Mouse (Mus musculus) gastrocnemius, postnatal 25 days (tissue): ENCODE results near the gene Mrm3. TPM values are rescaled to one million over a fixed set of nuclear protein-coding genes. Genes with fewer than 3 reads are reported as not detected.
A peak's percentile ranks its signal among the peaks of the same experiment; 100 is the strongest.

Experiments used
- DNase-seq: peaks from one replicate; pipeline ENCODE4 v3.0.0; 2022
- total RNA-seq, 2 experiments: library from RNA; stranded (reverse); gene quantifications; 1 replicate in 1 of 2; 2 replicates in 1 of 2; pipeline ENCODE4 v1.2.3; 2021

Mrm3 gene
- total RNA-seq, 2 experiments from 2014 or later = 11.9 to 13.7 TPM

DNA sequence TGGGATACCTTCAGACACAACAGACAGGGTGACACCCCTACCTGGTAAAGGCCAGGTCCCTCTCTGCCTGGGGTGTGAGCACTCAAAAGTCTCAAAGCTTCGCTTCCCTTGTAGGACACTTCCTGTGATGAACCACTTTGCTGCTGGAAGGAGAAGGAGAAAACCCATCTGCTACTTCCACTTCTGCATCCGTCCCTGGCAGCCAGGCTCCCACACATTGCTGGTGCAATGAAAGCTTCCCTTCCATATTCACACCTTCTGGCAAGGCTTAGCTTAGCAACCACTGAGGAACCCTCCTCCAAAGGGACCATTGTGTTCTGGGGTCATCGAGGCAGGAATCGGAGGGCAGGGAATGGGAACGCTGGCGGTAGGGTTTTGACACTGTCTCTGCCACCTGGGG lies 45.1 kb downstream of the Mrm3 start:
- no peak for DNase-seq

DNA sequence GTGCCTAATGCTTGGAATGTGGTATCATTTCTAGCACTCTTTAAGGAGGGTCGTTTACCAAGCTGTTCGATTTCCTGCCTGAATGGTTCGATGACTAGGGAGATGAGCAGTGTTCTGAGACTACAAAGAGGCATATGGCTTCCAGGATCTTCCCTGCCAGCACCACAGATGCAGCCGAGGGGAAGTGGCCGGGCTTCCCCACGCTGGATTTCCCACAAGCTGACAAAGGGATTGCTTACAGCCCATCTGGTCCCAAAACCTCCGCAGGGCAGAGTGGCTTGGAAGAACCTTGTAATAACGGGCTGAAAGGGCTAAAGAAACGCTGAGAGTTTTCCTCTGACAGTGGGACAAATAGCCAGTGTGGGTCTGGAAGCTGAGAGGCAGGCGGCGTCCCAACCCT lies 46.9 kb downstream of the Mrm3 start:
- no peak for DNase-seq

DNA sequence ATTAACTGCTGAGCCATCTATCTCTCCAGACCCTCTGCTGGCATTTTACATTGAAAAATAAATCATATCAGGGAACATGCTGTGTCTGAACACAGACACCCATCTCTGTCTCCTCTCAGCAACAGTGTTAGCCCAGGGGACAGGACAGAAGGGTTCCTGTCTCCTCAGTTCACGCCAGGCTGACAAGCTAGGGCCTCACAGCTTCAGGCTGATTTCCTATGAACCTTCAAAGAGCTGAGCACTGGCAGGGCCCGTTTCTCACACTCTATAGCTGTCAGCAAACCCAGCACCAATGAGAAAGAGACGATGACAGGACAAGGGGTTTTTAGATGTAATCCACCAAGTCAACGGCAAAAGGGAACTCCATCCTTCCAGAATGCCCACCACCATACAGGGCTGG lies 48.4 kb downstream of the Mrm3 start:
- no peak for DNase-seq

DNA sequence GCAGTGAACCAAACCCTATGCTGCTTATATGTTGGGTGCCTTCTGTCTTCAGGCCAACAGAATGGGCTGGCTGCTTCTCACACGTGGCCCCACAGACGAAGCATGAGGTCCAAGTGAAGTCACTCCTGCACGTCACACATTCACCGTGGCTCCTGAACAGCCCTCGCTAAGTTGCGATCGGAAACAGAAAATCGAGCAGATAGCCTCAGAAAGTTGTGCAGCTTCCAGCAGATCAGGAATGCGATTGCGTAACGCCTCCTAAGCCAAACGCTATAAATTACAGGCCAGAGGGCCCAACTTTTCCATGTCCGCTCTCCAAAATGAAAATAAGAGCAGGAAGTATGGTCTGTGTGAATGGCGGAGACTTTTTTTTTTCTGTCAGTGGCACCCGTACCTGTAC lies 48.9 kb downstream of the Mrm3 start:
- peak; percentile 68 for DNase-seq

DNA sequence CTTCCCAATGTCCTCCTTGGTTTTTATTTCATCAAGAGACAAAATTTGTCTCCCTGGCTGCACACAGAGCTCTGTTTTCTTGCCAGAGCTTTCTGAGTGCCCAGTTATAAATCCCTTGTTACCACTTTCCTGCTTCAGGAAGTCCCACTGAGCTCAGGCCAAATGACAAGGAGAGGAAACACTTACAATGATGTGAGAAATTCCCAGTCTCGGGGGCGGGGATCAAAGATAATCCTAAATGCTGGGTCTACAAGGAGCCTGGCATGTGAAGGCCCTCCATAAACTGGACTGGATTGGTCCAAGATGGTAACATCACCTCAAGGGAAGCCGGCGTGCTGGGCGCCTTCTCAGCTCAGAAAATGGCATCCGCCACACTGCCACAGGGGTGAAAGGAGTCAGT lies 49.3 kb downstream of the Mrm3 start:
- DNase-seq = peak; percentile 43

DNA sequence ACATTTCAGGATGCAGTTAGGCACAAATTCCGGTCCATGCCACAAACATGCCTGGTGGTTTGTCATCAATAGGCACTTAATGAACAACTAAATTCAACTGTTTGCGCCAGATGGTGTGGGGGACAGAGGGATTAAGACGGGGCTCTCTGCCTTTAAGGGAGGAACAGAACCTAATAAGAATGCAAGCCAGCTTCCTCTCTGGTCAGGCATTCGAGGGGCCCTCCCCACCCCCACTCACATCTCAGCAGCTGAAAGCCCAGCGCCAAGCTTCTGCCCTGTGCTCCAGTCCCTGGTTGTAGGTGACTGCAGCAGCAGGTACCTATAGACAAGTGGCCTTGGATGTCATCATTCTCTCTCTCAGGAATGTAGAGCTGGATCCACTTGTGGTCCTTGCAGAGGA lies 50.6 kb downstream of the Mrm3 start:
- DNase-seq = no peak

DNA sequence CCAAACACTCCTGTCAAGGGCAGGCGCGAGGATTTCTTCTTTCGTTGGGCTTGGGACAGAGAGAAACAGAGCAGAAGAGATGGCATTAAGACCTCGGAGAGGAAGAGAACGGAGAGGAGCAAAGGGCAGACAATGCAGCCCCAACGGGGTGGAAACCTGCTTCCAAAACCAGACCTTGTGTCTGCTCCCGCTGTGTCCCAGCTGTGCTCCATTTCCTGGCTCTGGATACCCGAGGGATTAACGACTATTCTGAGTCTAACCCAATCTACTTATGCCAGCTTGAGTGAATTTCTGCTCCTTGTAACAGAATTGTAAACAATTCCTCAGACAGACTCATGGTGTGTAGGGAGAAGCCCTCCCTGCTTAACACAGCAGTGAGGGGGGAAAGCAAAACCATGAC lies 51.3 kb downstream of the Mrm3 start:
- no peak for DNase-seq

DNA sequence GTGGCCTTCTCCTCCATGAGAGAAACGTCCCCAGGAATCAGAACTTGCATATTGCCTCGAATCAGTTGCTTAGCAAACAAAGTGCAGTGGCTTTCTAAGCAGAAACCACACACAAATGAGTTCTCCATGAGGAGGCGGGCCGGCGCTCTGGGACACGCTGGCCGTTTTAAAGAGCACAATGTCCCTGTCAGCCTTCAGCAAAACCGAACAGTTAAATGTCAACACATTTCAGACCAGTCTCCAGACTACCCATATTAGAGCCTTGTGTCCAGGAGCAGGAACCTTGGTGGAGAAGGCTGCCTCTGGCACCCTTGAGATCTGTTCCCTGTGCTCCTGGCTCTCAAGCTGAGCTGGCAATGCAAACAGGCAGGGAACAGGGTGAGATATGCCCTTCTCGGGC lies 53.7 kb downstream of the Mrm3 start:
- no peak for DNase-seq

DNA sequence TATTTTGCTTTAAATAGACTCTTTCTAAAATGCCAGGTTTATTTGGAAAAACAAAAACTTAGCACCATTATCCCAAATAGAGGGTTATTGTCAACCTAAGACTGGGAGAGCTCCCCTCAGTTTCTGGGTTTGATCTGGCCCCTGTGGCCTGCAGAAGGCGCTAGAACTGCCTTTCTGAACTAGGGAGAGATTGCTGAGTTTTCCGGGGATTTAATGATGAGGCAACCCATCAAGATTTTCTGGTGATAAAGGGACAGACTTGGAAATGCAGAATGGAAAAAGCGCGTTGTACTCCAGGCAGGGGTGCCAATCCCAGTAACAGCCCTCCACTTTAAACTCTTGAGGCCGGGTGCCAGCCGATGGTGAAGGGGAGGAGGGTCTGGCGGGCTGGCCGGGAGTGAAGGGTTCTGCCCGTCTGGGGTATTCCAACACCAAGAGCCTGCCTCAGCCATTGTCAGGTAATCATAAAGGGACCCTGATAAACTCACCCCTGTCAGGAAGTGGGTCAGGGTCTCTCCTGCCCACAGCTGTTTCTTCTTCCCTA lies 55.0 kb downstream of the Mrm3 start:
- no peak for DNase-seq

Other genes with a start within 250 kb of the Mrm3 start
- gene 1700016K19Rik, start 243.8 kb upstream of the Mrm3 start, total RNA-seq = not detected
- 10 to 100 TPM; 22.5 to 34.6 TPM for gene Rflnb, start 215.9 kb upstream of the Mrm3 start, total RNA-seq
- 10 to 100 TPM; 19.9 to 22.6 TPM for gene Vps53, start 64.1 kb upstream of the Mrm3 start, total RNA-seq
- gene Fam57a, start 64.0 kb upstream of the Mrm3 start, total RNA-seq = 1 to 10 TPM; 1.6 to 2.8 TPM
- gene Dbil5, start 26.1 kb upstream of the Mrm3 start, total RNA-seq = under 1 TPM in 1 of 2 experiments, not detected in 1; 0.51 TPM
- 1 to 10 TPM; 1.4 to 1.5 TPM for gene Gemin4, start 26.1 kb upstream of the Mrm3 start, total RNA-seq
- gene Glod4, start within 50 bp of the Mrm3 start, total RNA-seq = 10 to 100 TPM; 19.7 to 20.4 TPM
- gene Nxn, start 155.4 kb downstream of the Mrm3 start, total RNA-seq = 10 to 100 TPM; 25.6 to 32.0 TPM
- gene Timm22, start 163.2 kb downstream of the Mrm3 start, total RNA-seq = 10 to 100 TPM; 40.4 to 40.8 TPM